Mouse (Mus musculus): Measurements from ENCODE around the gene Syngr3.
"Not testable (repeated sequence)": the region's sequence is repeated elsewhere in the genome, so short reads cannot be mapped to it uniquely, and the experiment has no call there.

Gene Syngr3

GRCm38 (mm10) chr17:24676877-24677276 lies 12.9 kb downstream of the Syngr3 start:
- no peak for DNase-seq (ENCODE audit: low spot score in 2 of 2)

GRCm38 (mm10) chr17:24676187-24676586 lies 13.6 kb downstream of the Syngr3 start:
- peak; percentile 51 to 67 for DNase-seq (ENCODE audit: low spot score in 2 of 2)

GRCm38 (mm10) chr17:24674277-24674676 lies 15.5 kb downstream of the Syngr3 start:
- DNase-seq (ENCODE audit: low spot score in 2 of 2): no peak

- DNase-seq (ENCODE audit: low spot score in 2 of 2): peak; percentile 36 to 38
Observed at GRCm38 (mm10) chr17:24672141-24672540, 17.6 kb downstream of the Syngr3 start.

- DNase-seq (ENCODE audit: low spot score in 2 of 2): no peak
Observed at GRCm38 (mm10) chr17:24671346-24671745, 18.4 kb downstream of the Syngr3 start.

- DNase-seq (ENCODE audit: low spot score in 2 of 2): no peak
Observed at GRCm38 (mm10) chr17:24670246-24670844, 19.4 kb downstream of the Syngr3 start.

GRCm38 (mm10) chr17:24669545-24670245 lies 20.1 kb downstream of the Syngr3 start, which contains the start of gene Zfp598:
Gene Zfp598, plus strand, starts transcription at chr17:24669687.
- DNase-seq (ENCODE audit: low spot score in 2 of 2): peak; percentile 92 to 94

- not testable (repeated sequence) for DNase-seq (ENCODE audit: low spot score in 2 of 2)
Observed at GRCm38 (mm10) chr17:24669214-24669544, 20.6 kb downstream of the Syngr3 start.

- peak; percentile 59 to 64 for DNase-seq (ENCODE audit: low spot score in 2 of 2)
Observed at GRCm38 (mm10) chr17:24667416-24667815, 22.3 kb downstream of the Syngr3 start.

- DNase-seq (ENCODE audit: low spot score in 2 of 2): not testable (repeated sequence)
Observed at GRCm38 (mm10) chr17:24667011-24667410, 22.7 kb downstream of the Syngr3 start.

- no peak for DNase-seq (ENCODE audit: low spot score in 2 of 2)
Observed at GRCm38 (mm10) chr17:24658017-24658758, 31.6 kb downstream of the Syngr3 start, which contains the start of gene Npw. Gene Npw, minus strand, starts transcription at chr17:24658457.

- no peak for DNase-seq (ENCODE audit: low spot score in 2 of 2)
Observed at GRCm38 (mm10) chr17:24654969-24655368, 34.8 kb downstream of the Syngr3 start.

GRCm38 (mm10) chr17:24653967-24654710 lies 35.6 kb downstream of the Syngr3 start:
- DNase-seq (ENCODE audit: low spot score in 2 of 2): peak; percentile 51 to 64

GRCm38 (mm10) chr17:24651835-24652234 lies 37.9 kb downstream of the Syngr3 start:
- no peak for DNase-seq (ENCODE audit: low spot score in 2 of 2)

- no peak for DNase-seq (ENCODE audit: low spot score in 2 of 2)
Observed at GRCm38 (mm10) chr17:24650766-24651165, 39.0 kb downstream of the Syngr3 start.

GRCm38 (mm10) chr17:24650070-24650616 lies 39.6 kb downstream of the Syngr3 start, which contains the start of gene Slc9a3r2:
Gene Slc9a3r2, minus strand, starts transcription at chr17:24650327.
- DNase-seq (ENCODE audit: low spot score in 2 of 2): no peak

- no peak for DNase-seq (ENCODE audit: low spot score in 2 of 2)
Observed at GRCm38 (mm10) chr17:24649581-24650069, 40.1 kb downstream of the Syngr3 start.

GRCm38 (mm10) chr17:24648731-24649377 lies 40.9 kb downstream of the Syngr3 start:
- DNase-seq (ENCODE audit: low spot score in 2 of 2): no peak

GRCm38 (mm10) chr17:24647493-24647892 lies 42.3 kb downstream of the Syngr3 start:
- DNase-seq (ENCODE audit: low spot score in 2 of 2): no peak

- DNase-seq (ENCODE audit: low spot score in 2 of 2): no peak
Observed at GRCm38 (mm10) chr17:24646381-24646780, 43.4 kb downstream of the Syngr3 start.

- DNase-seq (ENCODE audit: low spot score in 2 of 2): no peak
Observed at GRCm38 (mm10) chr17:24645916-24646315, 43.8 kb downstream of the Syngr3 start.

Measured in spleen, postnatal 36 days (tissue).